Mouse (Mus musculus) NIH3T3 (cell line): ENCODE data around the gene Hebp1.
A peak's percentile ranks its signal among the peaks of the same experiment; 100 is the strongest.

Experiments
- DNase-seq: peaks from one replicate; pipeline ENCODE4 v3.0.0-alpha.2; 2012; ENCODE audit warnings: low read depth

Hebp1 gene

DNA sequence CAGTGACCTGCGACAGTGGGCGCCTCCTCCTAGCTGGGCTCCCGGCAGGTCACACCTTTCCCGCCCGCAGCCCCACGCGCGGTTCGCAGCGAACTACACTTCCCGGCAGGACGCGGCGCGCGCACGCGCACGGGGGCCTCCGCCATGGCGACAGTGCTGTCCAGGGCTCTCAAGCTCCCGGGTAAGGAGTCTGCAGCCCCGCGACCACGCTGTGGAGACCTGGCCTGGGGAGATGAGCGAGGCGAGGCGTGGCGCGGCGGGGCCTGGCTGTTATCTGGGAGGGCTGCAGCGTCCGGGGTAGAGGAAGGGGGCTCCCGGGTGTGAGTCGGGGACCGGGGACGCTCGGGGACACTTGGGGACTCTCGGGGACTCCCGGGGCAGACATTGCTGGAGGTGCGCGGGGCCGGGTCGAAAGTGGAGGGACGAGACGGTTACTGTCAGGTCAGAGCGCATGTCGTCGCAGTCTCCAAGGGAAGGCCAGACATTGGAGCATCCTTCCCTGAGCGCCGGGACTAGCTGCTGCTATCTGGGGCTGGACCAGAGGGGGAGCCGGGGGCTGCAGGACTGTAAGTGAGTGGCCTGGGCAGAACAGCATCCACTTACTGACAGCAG is at the start of gene Hebp1, which contains the start of gene Fam234b:
TSS of gene Hebp1 (minus strand) at position 102 of the 612 bp plus-strand sequence.
TSS of gene Fam234b (plus strand) at position 57 of the 612 bp plus-strand sequence.
- peak; percentile 72 for DNase-seq

- DNase-seq = no peak
These were observed 47.8 kb upstream of the Hebp1 start for GRCm38 (mm10) chr6:135245586-135245985.

- DNase-seq = no peak
These were observed 42.5 kb upstream of the Hebp1 start for GRCm38 (mm10) chr6:135240361-135240760.

- no peak for DNase-seq
These were observed 40.4 kb upstream of the Hebp1 start for GRCm38 (mm10) chr6:135238211-135238610.

GRCm38 (mm10) chr6:135237326-135237725 is 39.5 kb upstream of the Hebp1 start:
- DNase-seq = no peak

DNA sequence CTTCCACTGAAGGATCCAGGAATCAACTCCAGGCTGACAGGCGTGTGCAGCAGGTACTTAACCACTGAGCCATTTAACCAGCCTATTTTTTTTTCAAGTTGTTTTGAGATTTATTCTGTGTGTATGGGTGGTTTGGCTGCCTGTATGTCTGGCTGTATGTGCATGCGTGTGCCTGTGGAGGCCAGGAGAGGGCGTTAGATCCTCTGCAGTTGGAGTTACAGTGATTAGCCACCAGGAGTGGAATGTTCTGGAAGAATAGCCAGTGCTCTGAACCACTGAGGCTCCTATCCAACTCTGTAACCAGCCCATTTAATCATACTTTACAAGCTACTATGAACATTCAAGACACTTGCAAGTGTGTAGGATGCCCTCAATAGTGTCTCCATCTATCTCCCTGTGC is 38.8 kb upstream of the Hebp1 start:
- no peak for DNase-seq

- no peak for DNase-seq
These were observed 37.9 kb upstream of the Hebp1 start for GRCm38 (mm10) chr6:135235742-135236141.

DNA sequence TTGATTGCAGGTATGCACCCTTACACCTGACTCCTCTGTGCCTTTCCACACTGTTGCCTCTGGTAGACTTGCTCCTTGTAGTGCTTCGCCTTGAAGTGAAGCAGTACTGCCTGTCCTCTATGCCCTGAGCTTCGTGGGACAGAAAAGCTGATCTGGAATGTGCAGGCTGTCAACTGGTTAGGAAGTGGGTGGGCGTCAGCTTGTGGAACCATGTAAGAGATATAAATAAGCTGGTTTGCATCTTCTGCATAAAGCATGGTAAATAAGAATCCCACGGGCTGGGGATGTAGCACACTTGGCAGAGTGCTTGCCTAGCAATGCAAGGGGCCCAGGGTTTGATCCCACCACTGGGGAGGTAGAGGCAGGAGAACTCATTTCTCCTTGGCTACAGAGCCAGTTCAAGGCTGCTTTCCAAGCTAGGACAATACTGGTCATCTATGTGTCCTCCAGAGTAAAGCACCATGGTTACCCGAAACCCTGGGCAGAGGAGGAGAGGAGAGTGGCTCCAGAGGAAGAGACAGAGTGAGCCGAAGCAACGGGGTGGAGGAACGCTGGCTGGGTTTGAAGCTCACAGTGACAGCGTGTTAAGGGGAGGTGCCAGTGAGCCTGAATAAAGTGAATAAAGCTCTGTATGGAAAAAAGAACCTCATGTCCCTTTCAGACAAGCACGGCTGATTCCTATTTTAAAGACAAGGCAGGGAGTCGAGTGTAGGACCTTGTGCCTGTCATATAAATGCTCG is 34.8 kb upstream of the Hebp1 start:
- no peak for DNase-seq

- DNase-seq = no peak
These were observed 32.8 kb upstream of the Hebp1 start for GRCm38 (mm10) chr6:135230586-135230985.

DNA sequence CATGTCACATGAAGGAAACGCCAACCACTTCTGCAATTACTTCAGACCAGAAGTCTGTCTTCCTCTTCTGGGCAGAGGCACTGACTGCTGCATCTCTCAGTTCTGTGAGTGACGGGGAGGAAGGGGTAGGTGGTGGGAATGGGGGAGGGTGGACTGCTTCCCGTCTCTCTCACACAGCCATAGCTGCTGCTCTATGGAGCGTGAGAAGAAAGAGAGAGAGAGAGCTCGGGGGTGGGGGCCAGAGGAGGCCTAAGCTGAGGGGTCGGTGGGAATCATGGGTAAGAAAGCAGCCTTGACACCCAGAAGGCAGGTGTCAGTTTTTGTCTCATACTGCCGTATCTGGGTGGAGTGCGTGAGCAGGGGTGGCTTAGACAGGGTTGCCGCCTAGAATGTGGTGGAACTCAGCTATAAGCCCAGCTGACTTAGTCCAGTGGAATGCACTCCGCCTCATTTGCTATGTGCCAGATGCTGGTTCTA is 30.7 kb upstream of the Hebp1 start:
- peak; percentile 61 for DNase-seq

GRCm38 (mm10) chr6:135223786-135224416 is 26.1 kb upstream of the Hebp1 start:
- DNase-seq = peak; percentile 68

GRCm38 (mm10) chr6:135219916-135220315 is 22.1 kb upstream of the Hebp1 start:
- peak; percentile 31 for DNase-seq

DNA sequence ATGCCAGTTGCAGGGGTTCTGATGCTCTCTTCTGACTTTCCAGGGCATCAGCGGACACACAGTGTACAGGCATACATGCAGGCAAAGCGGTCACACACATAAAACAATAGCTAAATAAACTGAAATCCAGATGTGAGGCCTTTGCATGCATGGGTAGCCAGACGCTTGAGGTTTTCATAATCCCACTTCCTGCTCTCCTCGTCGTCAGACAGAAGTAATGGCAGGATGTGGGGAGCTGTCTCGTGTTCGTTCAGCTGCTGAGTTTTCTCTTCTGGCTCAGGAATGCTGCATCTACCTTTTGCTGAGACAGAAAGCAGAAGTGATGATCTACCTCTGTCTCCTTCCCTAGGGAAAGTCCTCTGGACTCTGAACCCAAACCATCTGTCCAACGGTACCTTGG is 20.5 kb upstream of the Hebp1 start:
- no peak for DNase-seq

DNA sequence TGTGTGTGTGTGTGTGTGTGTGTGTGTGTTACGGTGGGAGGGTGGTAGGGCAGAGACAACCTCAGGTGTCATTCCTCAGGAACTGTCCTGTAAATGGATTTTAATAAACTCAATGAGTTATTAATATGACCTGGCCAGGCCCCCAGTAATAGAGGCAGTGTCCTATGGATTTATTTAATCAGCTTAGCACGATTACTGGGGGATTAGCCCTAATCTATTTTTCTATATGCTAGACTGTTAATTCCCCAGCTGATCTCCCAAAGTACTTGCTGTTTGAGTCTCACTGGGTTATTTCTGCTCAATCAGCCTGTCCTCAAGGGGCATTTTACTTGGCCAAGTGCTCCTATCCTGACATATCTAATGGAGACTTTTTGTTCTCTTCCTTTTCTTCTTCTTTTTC is 14.8 kb upstream of the Hebp1 start:
- no peak for DNase-seq

GRCm38 (mm10) chr6:135211169-135211568 is 13.3 kb upstream of the Hebp1 start:
- DNase-seq = no peak

GRCm38 (mm10) chr6:135206909-135207308 is 9.1 kb upstream of the Hebp1 start:
- DNase-seq = no peak

DNA sequence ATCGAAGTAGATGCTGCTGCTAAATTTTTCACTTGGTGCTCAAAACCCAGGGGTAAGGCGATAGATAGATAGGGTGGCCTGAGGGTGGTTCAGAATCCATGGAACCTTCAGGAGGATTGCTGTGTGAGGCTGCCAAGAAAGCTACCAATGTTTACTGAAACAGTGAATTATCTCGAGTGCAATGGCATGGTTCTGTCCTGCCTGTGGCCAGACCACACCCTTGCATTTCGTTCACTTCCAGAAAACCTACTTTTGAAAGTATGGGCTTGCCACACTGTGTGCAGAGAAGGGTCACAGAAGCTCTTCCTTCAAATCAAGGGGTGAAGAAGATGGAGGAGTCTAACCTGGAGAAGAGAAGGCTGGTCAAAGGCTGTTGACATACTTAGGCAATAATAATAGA is 8.0 kb upstream of the Hebp1 start:
- DNase-seq = no peak

- no peak for DNase-seq
These were observed 7.0 kb upstream of the Hebp1 start for GRCm38 (mm10) chr6:135204869-135205268.

GRCm38 (mm10) chr6:135203737-135204136 is 5.9 kb upstream of the Hebp1 start:
- no peak for DNase-seq

- DNase-seq = no peak
These were observed 4.8 kb upstream of the Hebp1 start for GRCm38 (mm10) chr6:135202668-135203067.

DNA sequence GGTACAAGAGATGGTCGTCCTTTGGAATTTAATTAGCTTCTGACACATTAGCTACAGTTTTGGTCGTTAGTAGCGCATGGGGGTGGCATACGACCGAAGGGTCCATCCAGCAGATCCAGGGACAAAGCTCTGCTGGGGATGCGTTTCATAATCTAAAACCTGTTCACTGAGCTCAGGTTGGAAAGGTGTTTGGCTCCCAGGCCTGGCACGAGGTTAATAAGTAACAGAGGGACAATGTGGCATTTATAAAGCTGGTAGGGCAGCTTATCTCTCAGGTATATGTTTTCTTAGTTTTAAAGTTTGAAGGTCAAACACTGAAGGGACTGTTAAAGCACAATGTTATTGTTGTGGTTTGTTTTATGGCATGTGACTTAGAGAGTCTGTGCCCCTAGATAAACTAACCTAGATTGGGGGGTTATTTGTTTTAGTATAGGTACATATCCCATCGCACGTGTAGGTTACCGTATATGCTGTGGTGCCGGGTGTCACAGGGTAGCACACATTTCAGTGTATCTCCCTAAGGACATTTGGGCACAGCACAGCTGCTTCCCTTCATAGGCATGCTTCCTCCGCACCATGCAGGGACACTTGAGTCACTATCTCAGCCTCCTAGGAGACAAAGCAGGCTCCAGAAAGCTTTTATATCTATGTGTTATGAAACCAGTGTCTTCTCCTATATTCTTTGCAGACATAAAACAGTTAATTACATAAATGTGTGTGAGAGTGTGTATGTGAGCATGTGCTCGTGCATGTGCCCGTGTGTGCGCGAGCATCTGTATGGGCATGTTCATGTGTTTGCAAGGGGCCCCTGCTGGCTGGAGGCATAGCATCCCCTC is 2.5 kb upstream of the Hebp1 start:
- no peak for DNase-seq

DNA sequence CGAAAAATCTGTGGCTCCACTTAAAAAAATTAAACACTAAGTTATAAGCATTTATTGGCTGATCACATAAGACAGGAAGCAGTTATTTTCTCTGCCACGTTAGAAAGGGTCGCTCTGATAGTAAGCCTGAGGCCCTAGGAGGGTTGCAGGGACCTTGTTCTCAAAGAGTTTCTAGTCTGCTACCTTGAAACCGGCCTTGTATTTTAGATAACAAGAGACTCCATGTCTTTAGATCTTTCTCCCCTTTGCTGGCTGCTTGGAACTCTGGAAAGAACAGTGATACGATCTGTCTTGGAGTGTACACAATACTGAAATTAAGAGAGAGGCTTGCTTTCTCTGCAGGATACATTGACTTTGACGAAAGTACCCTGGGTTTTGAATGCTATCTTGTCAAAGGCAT is 904 bp upstream of the Hebp1 start:
- no peak for DNase-seq
